Mouse (Mus musculus) kidney, postnatal 4 days (tissue): ENCODE measurements at regions not wholly inside any gene's neighbourhood (a gene's known extent, or its start where the extent isn't known, plus 50 kb on each side); places are given as distances from the start of the nearest gene placed in this dataset.

Experiments used
- DNase-seq, 2 experiments: peaks; one replicate each; pipeline ENCODE4 v3.0.0; 2021; ENCODE audit warnings: mixed read lengths in 2 of 2

DNA sequence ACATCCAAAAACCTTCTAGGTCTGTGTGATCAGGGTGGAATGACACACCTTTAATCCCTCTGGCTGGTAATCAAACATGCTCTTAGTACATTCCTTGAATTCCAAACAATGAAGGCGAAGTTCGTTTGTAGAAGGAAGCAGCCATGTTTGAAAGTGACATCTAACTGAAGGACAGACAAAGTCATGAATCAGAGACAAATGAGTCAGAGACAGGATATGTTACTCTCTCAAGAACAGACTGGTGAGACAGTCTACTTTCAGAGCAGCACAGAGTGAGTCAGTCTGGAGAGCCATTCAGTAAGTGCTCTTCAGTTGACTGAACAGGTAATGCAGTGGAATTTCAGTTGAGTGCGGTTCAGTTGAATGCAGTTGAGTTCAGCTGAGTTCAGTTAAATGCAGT is 150.4 kb downstream of the Cpe start:
- DNase-seq: no peak

GRCm38 (mm10) chr8:64539846-64540472 is 152.9 kb downstream of the Cpe start:
- no peak for DNase-seq

- DNase-seq: no peak
Measured at GRCm38 (mm10) chr8:64531780-64532179, 161.1 kb downstream of the Cpe start.

DNA sequence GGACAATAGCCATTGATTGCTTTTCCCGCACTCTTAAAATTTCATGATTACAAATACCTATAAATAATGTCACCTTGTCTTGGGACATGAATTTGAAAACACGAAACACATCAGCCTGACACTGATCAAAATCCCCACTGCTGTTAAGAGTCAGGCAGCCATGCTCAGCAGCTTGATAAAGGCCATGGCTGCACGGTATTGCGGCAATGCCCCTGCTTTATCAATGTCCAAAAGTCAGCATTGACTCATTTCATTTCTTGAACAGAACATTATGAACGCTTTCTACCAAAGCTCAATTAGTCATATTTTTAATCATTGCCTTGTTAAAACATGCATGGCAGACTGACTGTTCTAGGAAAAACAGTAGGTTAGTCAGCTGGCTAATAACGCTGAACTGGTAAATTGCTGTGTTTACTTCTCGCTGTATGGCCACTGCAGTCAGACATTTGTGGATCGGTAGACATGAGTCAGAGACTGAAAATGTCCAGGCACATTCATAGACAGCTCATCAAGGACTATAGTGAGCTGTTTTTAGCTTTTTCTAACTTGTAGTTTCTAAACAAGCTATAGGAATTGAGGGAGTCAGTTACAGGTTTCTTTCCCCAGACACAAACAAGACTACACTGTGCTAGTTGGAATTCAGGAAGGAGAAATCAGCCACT is 170.3 kb downstream of the Cpe start:
- DNase-seq: no peak

GRCm38 (mm10) chr8:64519650-64520049 is 173.2 kb downstream of the Cpe start:
- no peak for DNase-seq

GRCm38 (mm10) chr8:64515923-64516322 is 176.9 kb downstream of the Cpe start:
- DNase-seq: peak; percentile 3

- no peak for DNase-seq
Measured at GRCm38 (mm10) chr8:64497281-64498060, 195.4 kb downstream of the Cpe start.

- DNase-seq: no peak
Measured at GRCm38 (mm10) chr8:64496333-64497213, 196.3 kb downstream of the Cpe start.

DNA sequence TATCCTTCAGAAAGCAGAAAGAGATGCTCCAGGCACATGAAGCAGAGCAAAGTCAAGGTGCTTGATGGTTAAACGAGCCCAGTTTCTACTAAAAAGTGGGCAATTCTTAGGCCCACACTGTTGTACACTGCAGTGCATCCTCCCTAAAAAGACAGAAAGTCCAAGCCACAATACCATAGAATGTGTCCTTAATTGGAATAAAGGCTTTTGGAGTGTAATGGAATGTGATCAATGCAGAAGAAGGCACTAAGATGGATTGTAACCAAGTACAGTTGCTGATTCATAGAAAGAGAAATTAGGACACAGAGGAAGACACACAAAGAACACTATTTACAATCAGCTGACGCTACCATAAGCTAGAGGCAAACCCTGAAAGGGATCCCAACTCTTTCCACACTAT is 201.3 kb downstream of the Cpe start:
- DNase-seq: no peak

DNA sequence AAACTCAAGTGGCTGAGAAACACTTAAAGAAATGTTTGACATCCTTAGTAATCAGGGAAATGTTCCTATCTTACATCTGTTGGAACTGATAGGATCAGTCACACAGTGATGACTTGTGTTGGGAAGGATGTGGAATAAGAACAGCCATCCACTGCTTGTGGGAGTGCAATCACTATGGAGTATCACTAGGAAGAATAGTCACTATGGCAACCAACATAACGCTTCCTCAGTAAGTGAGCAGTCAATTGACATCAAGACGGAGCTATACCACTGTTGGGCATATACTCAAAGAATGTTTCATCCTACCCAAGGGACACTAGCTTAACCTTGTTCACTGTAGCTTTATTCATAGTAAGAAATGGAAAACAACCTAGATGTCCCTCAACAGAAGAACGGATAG is 204.8 kb downstream of the Cpe start:
- no peak for DNase-seq

GRCm38 (mm10) chr8:64473276-64473675 is 219.6 kb downstream of the Cpe start:
- DNase-seq: no peak

- no peak for DNase-seq
Measured at GRCm38 (mm10) chr8:64472801-64473270, 220.0 kb downstream of the Cpe start.

DNA sequence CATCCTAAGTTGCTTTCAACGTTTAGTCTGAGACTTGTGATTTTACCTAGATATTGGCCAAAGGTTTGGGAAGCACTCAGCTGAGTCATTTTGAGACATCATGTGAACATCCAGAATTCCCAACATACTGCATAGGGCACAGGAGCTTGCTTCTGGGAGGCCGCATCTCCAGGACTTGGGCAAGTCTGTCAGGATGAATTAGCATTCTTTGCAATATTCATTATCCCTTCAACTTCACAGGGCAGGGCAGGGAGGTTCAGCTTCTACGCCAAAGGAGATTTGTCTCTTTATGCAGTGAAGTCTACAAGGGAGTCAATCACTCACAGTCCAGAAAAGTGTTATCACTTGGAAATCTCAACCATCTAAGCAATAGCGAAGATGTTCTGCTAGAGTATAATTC is 231.7 kb downstream of the Cpe start:
- DNase-seq: no peak

DNA sequence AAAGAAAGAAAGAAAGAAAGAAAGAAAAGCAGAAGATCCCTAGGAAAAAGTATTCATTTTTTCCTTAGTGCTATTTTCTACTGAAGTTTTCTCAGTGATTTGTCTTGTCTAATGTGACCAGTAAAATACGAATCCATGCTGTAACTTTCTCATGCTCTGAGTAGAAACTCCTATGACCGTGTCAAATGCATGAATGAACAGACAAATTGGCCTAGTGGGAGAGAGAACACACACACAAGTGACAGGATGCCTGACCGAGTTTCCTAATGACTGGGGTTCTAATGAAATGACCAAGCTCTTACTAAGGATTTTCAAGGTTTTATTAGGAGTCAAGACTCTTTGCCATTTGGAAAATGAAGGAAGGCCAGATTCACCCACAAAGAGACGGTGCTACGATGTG is 235.9 kb downstream of the Cpe start:
- no peak for DNase-seq

DNA sequence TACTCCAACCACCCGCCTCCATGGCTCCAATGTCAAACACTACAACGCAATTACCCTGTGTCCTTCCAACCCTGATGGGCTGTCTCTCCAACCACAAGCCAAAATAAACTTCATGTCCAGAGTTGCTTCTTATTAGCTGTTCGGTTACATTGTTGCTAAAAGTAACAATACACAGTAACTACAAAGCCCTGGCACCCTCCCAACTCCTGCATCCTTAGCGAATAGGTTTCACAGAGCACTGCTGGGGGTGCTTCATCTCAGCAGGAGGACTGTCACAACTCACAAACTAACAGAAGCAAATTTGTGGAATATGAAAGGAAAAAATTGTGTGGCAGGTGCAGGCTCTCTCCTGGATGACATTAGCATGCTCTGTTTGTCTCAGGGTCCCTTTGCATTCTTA is 238.1 kb downstream of the Cpe start:
- DNase-seq: no peak

DNA sequence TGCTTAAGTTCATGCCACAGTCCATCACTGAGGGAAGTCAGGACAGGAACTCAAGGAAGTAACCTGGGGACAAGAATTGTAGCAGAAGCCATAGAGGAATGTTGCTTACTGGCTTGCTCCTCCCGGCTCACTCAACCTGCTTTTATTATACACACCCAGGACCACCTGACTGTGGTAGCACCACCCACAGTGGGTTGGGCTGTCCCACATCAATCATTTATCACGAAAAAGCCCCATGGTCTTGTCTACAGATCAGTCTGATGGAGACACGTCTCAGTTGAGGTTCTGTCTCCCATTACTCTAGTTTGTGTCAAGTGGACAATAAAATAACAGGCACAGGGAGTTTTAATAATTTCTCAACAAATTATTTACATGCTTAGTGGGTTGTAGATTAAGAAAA is 239.3 kb upstream of the Tll1 start:
- DNase-seq: no peak

- no peak for DNase-seq
Measured at GRCm38 (mm10) chr8:64444429-64444828, 238.4 kb upstream of the Tll1 start.

DNA sequence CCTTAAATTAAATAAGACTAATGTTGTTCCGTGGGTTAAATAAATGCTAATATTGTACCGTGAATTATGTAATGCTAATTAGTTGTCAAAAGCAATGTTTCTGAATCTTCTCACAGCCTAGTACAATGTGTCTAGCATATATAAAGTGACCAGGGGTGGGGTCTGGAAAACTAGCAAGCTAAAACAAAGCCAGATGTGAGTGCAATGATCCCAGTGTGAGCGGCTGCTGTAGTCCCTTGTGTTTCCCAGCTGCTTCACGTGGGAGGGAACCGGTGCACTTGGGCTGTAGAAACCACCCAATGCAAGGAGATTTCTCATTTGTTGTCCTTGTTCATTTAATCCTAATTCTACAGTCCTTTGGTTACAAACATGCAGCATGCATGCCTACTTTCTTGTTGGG is 232.4 kb upstream of the Tll1 start:
- DNase-seq: no peak

DNA sequence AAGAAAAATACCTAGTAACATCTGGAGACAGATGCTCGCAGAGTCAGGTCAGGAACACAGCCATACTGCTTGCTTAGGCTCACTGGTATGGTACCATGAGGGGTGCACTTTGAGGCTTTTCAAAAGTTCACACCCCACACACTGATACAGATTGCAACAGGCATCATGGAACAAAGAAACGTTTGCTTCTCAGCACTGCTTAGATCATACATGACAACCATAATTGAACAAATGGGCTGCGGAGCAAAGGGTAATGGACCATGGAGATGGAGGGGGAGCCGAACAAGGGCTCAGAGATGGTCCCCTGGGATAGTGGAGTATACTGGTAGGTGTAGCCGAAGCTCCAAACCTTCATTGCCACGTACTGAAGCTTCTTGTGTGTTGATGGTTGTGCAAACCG is 228.6 kb upstream of the Tll1 start:
- no peak for DNase-seq

DNA sequence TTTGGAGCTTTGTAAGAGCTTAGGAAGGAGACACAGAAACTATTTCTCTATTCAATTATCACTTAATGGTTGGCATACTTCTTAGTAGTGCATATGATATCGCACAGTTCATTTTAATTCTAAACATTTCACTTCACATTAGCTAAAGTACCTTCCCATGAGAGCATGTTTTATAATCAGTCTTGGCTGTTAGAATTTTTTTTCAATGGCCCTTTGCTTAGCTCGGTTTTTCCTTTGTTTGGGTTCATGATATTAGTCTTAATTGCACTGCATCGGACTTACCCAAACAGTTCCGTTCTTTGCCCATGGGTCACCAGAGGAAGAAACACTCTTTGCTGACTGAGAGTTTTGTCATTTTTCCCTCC is 216.8 kb upstream of the Tll1 start:
- no peak for DNase-seq

GRCm38 (mm10) chr8:64422200-64422849 is 216.3 kb upstream of the Tll1 start:
- DNase-seq: no peak

DNA sequence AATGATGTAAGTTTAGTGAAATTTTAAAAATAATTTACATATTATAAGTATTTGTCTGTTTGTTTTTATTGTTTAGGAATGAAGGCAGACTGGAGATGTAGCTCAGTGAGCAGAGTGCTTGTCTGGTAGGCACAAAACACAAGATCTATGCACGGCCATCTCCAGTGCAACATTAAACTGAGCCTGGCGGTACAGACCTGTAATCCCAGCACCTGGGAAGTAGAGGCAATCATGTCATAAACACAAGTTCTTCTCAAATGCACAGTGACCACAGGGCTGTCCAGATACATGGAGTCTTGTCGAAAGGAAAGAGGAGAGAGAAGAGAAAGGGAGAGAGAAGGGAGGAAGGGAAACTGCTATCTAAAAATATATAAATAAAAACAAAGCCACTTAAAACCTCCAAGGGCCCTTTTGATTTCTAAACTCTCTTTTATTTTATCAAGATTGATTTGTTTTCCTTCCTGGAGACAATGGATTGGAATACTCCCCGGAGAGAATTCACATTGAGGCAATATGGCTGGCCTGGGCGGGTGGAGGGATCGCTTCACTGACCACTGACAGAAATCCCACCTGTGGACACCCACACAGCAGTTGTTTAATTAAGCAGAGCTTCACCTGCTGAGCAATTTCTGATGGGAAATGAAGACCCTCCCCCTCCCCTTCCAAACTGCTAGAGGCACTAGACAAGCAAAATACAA is 215.6 kb upstream of the Tll1 start:
- DNase-seq: no peak
